Mouse (Mus musculus): ENCODE data around the gene F830045P16Rik.
"Not testable (repeated sequence)": the region's sequence is repeated elsewhere in the genome, so short reads cannot be mapped to it uniquely, and the experiment has no call there.

F830045P16Rik gene

GRCm38 (mm10) chr2:129489496-129490285 lies 46.7 kb downstream of the F830045P16Rik start:
- no peak for DNase-seq (ENCODE audit: low spot score)

GRCm38 (mm10) chr2:129483150-129483549 lies 53.3 kb downstream of the F830045P16Rik start:
- DNase-seq (ENCODE audit: low spot score), result no peak

- peak; percentile 73 for DNase-seq (ENCODE audit: low spot score)
Measured at GRCm38 (mm10) chr2:129471905-129472304, 64.5 kb downstream of the F830045P16Rik start.

- DNase-seq (ENCODE audit: low spot score), result no peak
Measured at GRCm38 (mm10) chr2:129470839-129471238, 65.6 kb downstream of the F830045P16Rik start.

GRCm38 (mm10) chr2:129438772-129439171 lies 97.6 kb downstream of the F830045P16Rik start:
- DNase-seq (ENCODE audit: low spot score), result not testable (repeated sequence)

GRCm38 (mm10) chr2:129435154-129435553 lies 101.2 kb downstream of the F830045P16Rik start:
- DNase-seq (ENCODE audit: low spot score), result peak; percentile 47

GRCm38 (mm10) chr2:129423741-129424140 lies 112.7 kb downstream of the F830045P16Rik start:
- peak; percentile 81 for DNase-seq (ENCODE audit: low spot score)

- DNase-seq (ENCODE audit: low spot score), result no peak
Measured at GRCm38 (mm10) chr2:129420897-129421561, 115.4 kb downstream of the F830045P16Rik start.

- DNase-seq (ENCODE audit: low spot score), result no peak
Measured at GRCm38 (mm10) chr2:129419361-129419880, 117.0 kb downstream of the F830045P16Rik start.

- no peak for DNase-seq (ENCODE audit: low spot score)
Measured at GRCm38 (mm10) chr2:129414593-129414992, 121.8 kb downstream of the F830045P16Rik start.

- no peak for DNase-seq (ENCODE audit: low spot score)
Measured at GRCm38 (mm10) chr2:129413488-129413887, 122.9 kb downstream of the F830045P16Rik start.

GRCm38 (mm10) chr2:129411651-129412050 lies 124.8 kb downstream of the F830045P16Rik start:
- no peak for DNase-seq (ENCODE audit: low spot score)

GRCm38 (mm10) chr2:129410344-129410743 lies 126.1 kb downstream of the F830045P16Rik start:
- no peak for DNase-seq (ENCODE audit: low spot score)

- DNase-seq (ENCODE audit: low spot score), result peak; percentile 86
Measured at GRCm38 (mm10) chr2:129408476-129408875, 127.9 kb downstream of the F830045P16Rik start.
